Mouse (Mus musculus) intestine, embryonic 16.5 days (tissue): ENCODE results near the gene Xk. TPM values are rescaled to one million over a fixed set of nuclear protein-coding genes. Genes with fewer than 3 reads are reported as not detected.

Source experiments
- ATAC-seq: fragments of 200-750 bp; cut with Nextera tagmentation; 2 replicates; pipeline ENCODE4 v1.8.0; 2017; ENCODE audit warnings: moderate TSS enrichment, moderate library complexity
- H3K27ac ChIP-seq: fragments of 300-500 bp; sonication (generic); 2 replicates; pipeline ENCODE4 v1.5.1; 2014; ENCODE audit warnings: mild to moderate bottlenecking, low read length
- H3K27me3 ChIP-seq: fragments of 300-500 bp; sonication (generic); replicated peaks from 2 replicates; pipeline ENCODE4 v1.6.1; 2014; ENCODE audit warnings: low read length, control low read depth, mixed read lengths; ENCODE audit not compliant: control insufficient read depth, insufficient read depth
- H3K36me3 ChIP-seq: fragments of 300-500 bp; sonication (generic); 2 replicates; pipeline ENCODE4 v1.6.1; 2014; ENCODE audit warnings: low read length, control low read depth; ENCODE audit not compliant: control insufficient read depth, insufficient read depth
- H3K4me1 ChIP-seq: fragments of 300-500 bp; sonication (generic); 2 replicates; pipeline ENCODE4 v1.6.1; 2014; ENCODE audit warnings: low read length, control low read depth, mixed read lengths; ENCODE audit not compliant: control insufficient read depth, insufficient read depth
- H3K4me2 ChIP-seq: fragments of 300-500 bp; sonication (generic); 2 replicates; pipeline ENCODE4 v1.6.1; 2014; ENCODE audit warnings: low read depth, low read length, control low read depth
- H3K4me3 ChIP-seq: fragments of 300-500 bp; sonication (generic); 2 replicates; pipeline ENCODE4 v1.5.1; 2014; ENCODE audit warnings: mild to moderate bottlenecking, low read length
- H3K9ac ChIP-seq: fragments of 300-500 bp; sonication (generic); 2 replicates; pipeline ENCODE4 v1.6.1; 2014; ENCODE audit warnings: low read depth, low read length
- H3K9me3 ChIP-seq: fragments of 300-500 bp; sonication (generic); 2 replicates; pipeline ENCODE4 v1.6.1; 2016; ENCODE audit warnings: low read length, control low read depth; ENCODE audit not compliant: control insufficient read depth
- WGBS: fragments of 180-500 bp; shearing (Covaris S2); extraction: QIAGEN DNeasy Blood & Tissue Kit; methylation state at CpG from one replicate; pipeline ENCODE4 v1.1.7; 2014; 5-methylcytosine and 5-hydroxymethylcytosine counted together
- polyA plus RNA-seq: library from polyadenylated mRNA; unstranded; fragments of >200 nt; fragmentation: Nextera tagmentation; extraction: Ambion mirVana; gene quantifications from 2 replicates; pipeline ENCODE4 v1.2.1, GENCODE M21; 2015

Xk gene
- 3.8 and 4.2 TPM in 2 replicates for polyA plus RNA-seq

DNA sequence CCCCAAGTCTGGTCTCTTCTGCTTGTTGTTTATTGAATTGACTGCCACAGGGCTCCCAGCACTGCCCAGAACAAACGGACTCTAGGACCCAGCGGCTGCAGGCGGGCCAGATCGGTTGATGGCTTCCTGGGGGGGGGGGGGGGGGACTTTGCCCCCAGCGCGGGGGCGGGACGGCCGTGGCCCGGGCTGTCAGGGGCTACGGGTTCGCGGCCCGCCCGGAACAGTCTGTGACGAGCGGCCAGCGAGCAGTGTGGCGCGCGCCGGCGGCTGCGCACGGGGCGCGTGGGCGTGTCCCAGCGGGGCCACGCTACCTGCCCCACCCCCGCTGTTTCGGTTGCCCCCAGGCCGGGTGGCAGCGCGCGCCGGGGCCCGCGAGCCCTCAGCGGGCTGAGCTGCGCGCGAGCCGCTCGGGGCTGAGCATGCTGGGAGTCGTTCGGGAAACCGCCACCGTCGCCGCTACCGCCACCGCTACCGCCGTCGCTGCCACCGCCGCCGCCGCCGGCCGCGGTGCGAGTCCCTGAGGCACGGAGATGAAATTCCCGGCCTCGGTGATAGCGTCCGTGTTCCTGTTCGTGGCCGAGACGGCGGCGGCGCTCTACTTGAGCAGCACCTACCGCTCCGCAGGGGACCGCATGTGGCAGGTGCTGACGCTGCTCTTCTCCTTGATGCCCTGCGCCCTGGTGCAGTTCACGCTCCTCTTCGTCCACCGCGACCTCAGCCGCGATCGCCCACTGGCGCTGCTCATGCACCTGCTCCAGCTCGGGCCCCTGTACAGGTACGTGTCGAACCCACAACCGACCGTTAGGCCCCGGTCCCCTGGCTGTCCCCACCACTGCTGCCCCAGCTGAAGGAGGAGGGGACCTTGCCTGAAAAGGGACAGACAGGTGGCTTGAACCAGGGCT is at the start of gene Xk:
Gene Xk (plus strand): TSS at position 297 of the 902 bp plus-strand sequence.
- Histone ChIP-seq H3K9ac (peak within 1 kb of the TSS; percentile 65), H3K27me3 (no peaks in the 10 kb centered on the region), H3K9me3 (no peaks in the 10 kb centered on the region), H3K36me3 (no peaks in the 10 kb centered on the region), H3K4me2 (peak within 1 kb of the TSS; percentile 40), H3K4me3 (peak within 1 kb of the TSS; percentile 61), H3K4me1 (no peaks in the 10 kb centered on the region), H3K27ac (peak within 1 kb of the TSS; percentile 74)
- 6% methylated on average over 68 of the region's 94 CpGs for WGBS
- ATAC-seq, result peak; percentile 92

- H3K27ac ChIP-seq, result no peak overlapping the region
- no peaks in the 10 kb centered on the region for H3K9me3 ChIP-seq
- no peaks in the 10 kb centered on the region for H3K36me3 ChIP-seq
- H3K27me3 ChIP-seq, result no peaks in the 10 kb centered on the region
- ATAC-seq, result no peak
- H3K4me2 ChIP-seq, result no peak overlapping the region
- H3K9ac ChIP-seq, result no peak overlapping the region
- H3K4me1 ChIP-seq, result no peaks in the 10 kb centered on the region
- no peak overlapping the region for H3K4me3 ChIP-seq
- 67% methylated on average over 2 of the region's 2 CpGs for WGBS
Measured at GRCm38 (mm10) chrX:9227105-9227504, 45.5 kb upstream of the Xk start.

DNA sequence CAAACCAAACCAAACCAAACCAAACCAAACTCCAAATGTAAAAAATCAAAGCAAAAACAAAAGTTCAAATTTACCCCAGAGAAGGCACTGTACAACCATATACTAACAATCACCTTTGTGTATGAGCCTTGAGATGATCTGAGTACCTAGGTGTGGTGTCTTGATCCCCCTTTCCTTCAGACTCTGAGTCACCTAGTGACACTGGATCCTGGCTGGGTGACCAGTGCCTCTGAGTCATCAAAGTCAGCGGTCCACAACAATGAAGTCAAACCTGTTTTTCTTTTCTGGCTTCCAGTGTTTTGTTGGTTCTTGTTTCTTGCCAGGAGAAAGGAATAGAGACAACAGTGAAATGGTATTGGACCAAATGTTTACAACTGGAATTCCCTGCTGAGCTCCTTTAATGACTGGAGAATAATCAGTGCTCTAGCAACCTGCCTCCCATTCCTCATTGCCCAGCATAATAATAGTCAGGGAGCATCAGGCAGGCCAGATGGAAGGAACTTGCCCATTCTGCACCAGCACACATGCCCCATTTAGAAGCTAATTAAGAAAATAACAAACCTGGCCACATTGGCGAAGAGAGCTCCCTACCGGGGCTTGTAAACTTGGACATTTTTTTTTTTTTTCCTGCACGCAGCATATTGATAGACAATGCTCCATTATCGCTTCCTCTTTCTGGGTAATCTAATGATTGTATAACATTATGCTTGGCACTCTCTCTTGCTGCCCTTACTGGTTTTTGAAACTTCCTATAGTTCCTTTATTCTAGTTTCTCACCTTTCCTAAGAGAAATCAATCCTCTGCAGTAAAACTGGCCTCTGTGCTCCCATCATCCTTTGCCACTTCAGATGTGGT is 31.6 kb upstream of the Xk start:
- 79% methylated on average over 5 of the region's 5 CpGs for WGBS
- ATAC-seq, result no peak
- H3K36me3 ChIP-seq, result no peaks in the 10 kb centered on the region

DNA sequence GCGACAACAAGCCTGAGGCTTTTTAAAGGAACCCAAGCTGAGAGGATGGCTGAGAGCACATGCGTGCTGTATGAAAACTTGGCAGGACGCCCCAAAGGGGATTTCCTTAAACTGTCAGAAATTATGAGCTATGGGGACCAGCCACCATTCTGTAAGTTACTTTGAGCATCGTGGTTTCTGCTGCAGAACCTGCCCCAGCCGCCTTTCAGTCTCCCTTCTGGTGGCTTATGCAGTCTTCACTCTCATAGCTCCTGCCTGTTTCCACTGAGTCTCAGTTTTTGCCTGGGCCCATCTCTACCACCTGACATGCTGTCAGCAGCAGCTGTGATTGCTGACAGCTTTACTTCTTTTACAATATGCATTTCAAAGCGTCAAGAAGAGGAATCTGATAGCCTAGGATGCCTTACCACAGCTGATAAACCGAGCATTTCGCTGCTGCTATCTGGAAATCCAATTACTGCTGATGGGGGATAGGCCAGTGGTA is 29.1 kb upstream of the Xk start:
- Histone ChIP-seq H3K9ac (no peak overlapping the region), H3K36me3 (no peaks in the 10 kb centered on the region), H3K4me2 (no peak overlapping the region), H3K9me3 (peaks cover 2% of the 10 kb centered on the region; the same call in 1 of the 2 replicates), H3K27ac (no peak overlapping the region), H3K27me3 (no peaks in the 10 kb centered on the region), H3K4me1 (no peaks in the 10 kb centered on the region), H3K4me3 (no peak overlapping the region)
- ATAC-seq, result no peak
- WGBS, result 48% methylated on average over 8 of the region's 8 CpGs

More for the DNA sequence above, 31.6 kb upstream of the Xk start:
- Histone ChIP-seq H3K4me3 (no peak overlapping the region), H3K4me1 (no peaks in the 10 kb centered on the region), H3K9me3 (peaks cover 2% of the 10 kb centered on the region; the same call in 1 of the 2 replicates), H3K9ac (no peak overlapping the region), H3K4me2 (no peak overlapping the region), H3K27me3 (no peaks in the 10 kb centered on the region), H3K27ac (no peak overlapping the region)

DNA sequence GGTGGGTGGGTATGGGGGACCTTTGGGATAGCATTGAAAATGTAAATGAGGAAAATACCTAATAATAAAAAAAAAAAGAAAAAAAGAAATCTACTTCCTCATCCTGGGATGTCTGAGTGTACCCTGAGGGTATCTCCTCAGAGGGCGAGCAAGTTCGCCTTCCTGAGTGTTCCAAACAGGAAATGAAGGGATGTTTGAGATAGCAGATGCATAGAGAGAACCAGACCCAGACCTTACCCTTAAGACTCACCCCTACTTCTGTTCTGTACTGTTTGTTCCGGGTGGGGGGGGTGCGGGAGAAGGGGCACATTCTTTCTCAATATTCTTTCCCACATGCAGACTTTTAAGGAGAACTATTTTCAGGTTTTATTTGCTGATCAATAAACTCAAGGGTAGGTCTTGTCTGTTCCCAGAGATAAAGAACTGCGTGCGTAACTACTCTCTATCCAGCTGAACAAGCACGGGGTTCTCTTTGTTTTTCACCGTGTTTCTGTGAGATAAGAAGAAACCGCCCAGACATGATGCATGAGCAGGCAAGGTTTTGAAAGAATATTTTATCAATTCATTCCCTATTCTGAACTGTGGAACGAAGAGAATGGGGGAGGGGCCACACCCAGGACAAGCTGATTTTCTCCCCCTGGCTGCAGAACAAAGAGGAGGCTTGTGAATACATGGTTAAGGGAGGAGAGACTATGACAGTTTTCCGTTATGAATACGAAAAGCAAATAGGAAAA is 27.8 kb upstream of the Xk start:
- no peak overlapping the region for H3K27ac ChIP-seq
- no peaks in the 10 kb centered on the region for H3K36me3 ChIP-seq
- no peaks in the 10 kb centered on the region for H3K9me3 ChIP-seq
- no peak overlapping the region for H3K4me2 ChIP-seq
- no peak overlapping the region for H3K9ac ChIP-seq
- ATAC-seq, result peak; percentile 82
- no peak overlapping the region for H3K4me3 ChIP-seq
- WGBS, result 58% methylated on average over 12 of the region's 12 CpGs
- H3K4me1 ChIP-seq, result no peaks in the 10 kb centered on the region
- no peaks in the 10 kb centered on the region for H3K27me3 ChIP-seq

GRCm38 (mm10) chrX:9248911-9249310 is 23.6 kb upstream of the Xk start:
- Histone ChIP-seq H3K4me1 (no peaks in the 10 kb centered on the region), H3K27ac (no peak overlapping the region), H3K4me2 (no peak overlapping the region), H3K27me3 (no peaks in the 10 kb centered on the region), H3K9me3 (no peaks in the 10 kb centered on the region), H3K36me3 (no peaks in the 10 kb centered on the region), H3K9ac (no peak overlapping the region), H3K4me3 (no peak overlapping the region)
- ATAC-seq, result peak; percentile 86
- WGBS, result 42% methylated on average over 5 of the region's 5 CpGs

GRCm38 (mm10) chrX:9253990-9254389 is 18.6 kb upstream of the Xk start:
- no peak overlapping the region for H3K4me3 ChIP-seq
- H3K27ac ChIP-seq, result no peak overlapping the region
- WGBS, result 78% methylated on average over 10 of the region's 10 CpGs
- H3K9ac ChIP-seq, result no peak overlapping the region
- H3K36me3 ChIP-seq, result no peaks in the 10 kb centered on the region
- H3K4me1 ChIP-seq, result no peaks in the 10 kb centered on the region
- H3K4me2 ChIP-seq, result no peak overlapping the region
- no peak for ATAC-seq
- no peaks in the 10 kb centered on the region for H3K9me3 ChIP-seq
- no peaks in the 10 kb centered on the region for H3K27me3 ChIP-seq

DNA sequence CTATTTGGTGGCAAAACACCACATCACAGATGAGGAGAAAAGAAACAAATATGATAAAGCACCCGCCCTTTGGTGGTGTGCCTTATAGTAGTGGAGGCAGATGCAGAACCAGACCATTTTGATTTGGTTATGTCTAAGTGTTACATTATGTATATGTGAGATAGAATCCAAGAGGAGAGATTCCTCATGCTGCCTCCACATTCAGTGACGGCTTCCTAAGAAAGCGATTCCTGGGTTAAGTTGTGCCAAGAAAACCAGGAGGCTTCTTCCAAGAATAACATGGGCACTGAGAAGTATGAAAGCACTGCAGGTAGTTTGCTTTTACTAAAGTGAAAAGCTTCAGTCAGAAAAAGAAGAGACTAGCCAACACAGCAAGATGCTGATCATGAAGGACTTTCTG is 17.7 kb upstream of the Xk start:
- Histone ChIP-seq H3K4me2 (no peak overlapping the region), H3K4me1 (no peaks in the 10 kb centered on the region), H3K36me3 (no peaks in the 10 kb centered on the region), H3K9me3 (no peaks in the 10 kb centered on the region), H3K27ac (no peak overlapping the region), H3K27me3 (no peaks in the 10 kb centered on the region), H3K4me3 (no peak overlapping the region), H3K9ac (no peak overlapping the region)
- no peak for ATAC-seq
- 83% methylated on average over 3 of the region's 3 CpGs for WGBS

GRCm38 (mm10) chrX:9256766-9257165 is 15.8 kb upstream of the Xk start, which contains the start of gene Gm14862:
Gm14862 (minus strand) TSS chrX:9256899.
- no peaks in the 10 kb centered on the region for H3K4me1 ChIP-seq
- no peak within 1 kb of the TSS for H3K27ac ChIP-seq
- ATAC-seq, result no peak
- 77% methylated on average over 5 of the region's 5 CpGs for WGBS
- H3K4me2 ChIP-seq, result no peak within 1 kb of the TSS
- H3K4me3 ChIP-seq, result no peak within 1 kb of the TSS
- H3K36me3 ChIP-seq, result no peaks in the 10 kb centered on the region
- H3K27me3 ChIP-seq, result no peaks in the 10 kb centered on the region
- no peak within 1 kb of the TSS for H3K9ac ChIP-seq
- no peaks in the 10 kb centered on the region for H3K9me3 ChIP-seq
